Mouse (Mus musculus): ENCODE data around the gene Eif2a. TPM values are rescaled to one million over a fixed set of nuclear protein-coding genes. Genes with fewer than 3 reads are reported as not detected.

Gene Eif2a
- total RNA-seq (2021): 10 to 100 TPM; 46.7 to 50.7 TPM
- long read RNA-seq, experiment 1, transcript Eif2a-201 (14 exons, 2,299 nt): major isoform, 43 of 49 reads
- long read RNA-seq, experiment 1, partial matches to known transcripts: 3 of 49 reads
- long read RNA-seq, experiment 1, other reads (novel, unspliced or antisense): 0 of 49 reads
- long read RNA-seq, experiment 2, transcript Eif2a-201 (14 exons, 2,299 nt): major isoform, 53 of 62 reads
- long read RNA-seq, experiment 2, partial matches to known transcripts: 3 of 62 reads
- long read RNA-seq, experiment 2, other reads (novel, unspliced or antisense): 4 of 62 reads

GRCm38 (mm10) chr3:58525652-58526407 lies at the start of gene Eif2a, which contains the start of gene Serp1:
Gene Eif2a (plus strand): TSS chr3:58525821.
Gene Serp1 (minus strand): TSS chr3:58525892.
- DNase-seq (ENCODE audit: low spot score): peak; percentile 98

- DNase-seq (ENCODE audit: low spot score): no peak
Measured at GRCm38 (mm10) chr3:58478755-58479455, 46.7 kb upstream of the Eif2a start.

- DNase-seq (ENCODE audit: low spot score): no peak
Measured at GRCm38 (mm10) chr3:58485883-58486282, 39.7 kb upstream of the Eif2a start.

GRCm38 (mm10) chr3:58487121-58487520 lies 38.5 kb upstream of the Eif2a start:
- DNase-seq (ENCODE audit: low spot score): no peak

GRCm38 (mm10) chr3:58487999-58488775 lies 37.4 kb upstream of the Eif2a start:
- DNase-seq (ENCODE audit: low spot score): no peak

GRCm38 (mm10) chr3:58490787-58491186 lies 34.8 kb upstream of the Eif2a start:
- DNase-seq (ENCODE audit: low spot score): no peak

GRCm38 (mm10) chr3:58493621-58494020 lies 32.0 kb upstream of the Eif2a start:
- DNase-seq (ENCODE audit: low spot score): no peak

- no peak for DNase-seq (ENCODE audit: low spot score)
Measured at GRCm38 (mm10) chr3:58501961-58502360, 23.7 kb upstream of the Eif2a start.

GRCm38 (mm10) chr3:58503720-58504333 lies 21.8 kb upstream of the Eif2a start:
- no peak for DNase-seq (ENCODE audit: low spot score)

- DNase-seq (ENCODE audit: low spot score): no peak
Measured at GRCm38 (mm10) chr3:58504676-58505075, 20.9 kb upstream of the Eif2a start.

- no peak for DNase-seq (ENCODE audit: low spot score)
Measured at GRCm38 (mm10) chr3:58508020-58508750, 17.4 kb upstream of the Eif2a start.

- DNase-seq (ENCODE audit: low spot score): no peak
Measured at GRCm38 (mm10) chr3:58511581-58511980, 14.0 kb upstream of the Eif2a start.

GRCm38 (mm10) chr3:58512740-58513139 lies 12.9 kb upstream of the Eif2a start:
- DNase-seq (ENCODE audit: low spot score): no peak

- DNase-seq (ENCODE audit: low spot score): no peak
Measured at GRCm38 (mm10) chr3:58513483-58513882, 12.1 kb upstream of the Eif2a start.

- no peak for DNase-seq (ENCODE audit: low spot score)
Measured at GRCm38 (mm10) chr3:58515947-58516601, 9.5 kb upstream of the Eif2a start.

GRCm38 (mm10) chr3:58516602-58516976 lies 9.0 kb upstream of the Eif2a start:
- DNase-seq (ENCODE audit: low spot score): no peak

GRCm38 (mm10) chr3:58517258-58517657 lies 8.4 kb upstream of the Eif2a start:
- DNase-seq (ENCODE audit: low spot score): no peak

- no peak for DNase-seq (ENCODE audit: low spot score)
Measured at GRCm38 (mm10) chr3:58517800-58518199, 7.8 kb upstream of the Eif2a start.

GRCm38 (mm10) chr3:58518962-58519361 lies 6.7 kb upstream of the Eif2a start:
- no peak for DNase-seq (ENCODE audit: low spot score)

- no peak for DNase-seq (ENCODE audit: low spot score)
Measured at GRCm38 (mm10) chr3:58519536-58519935, 6.1 kb upstream of the Eif2a start.
